Mouse (Mus musculus) E14TG2a.4 (cell line): ENCODE measurements at regions not wholly inside any gene's neighbourhood (a gene's known extent, or its start where the extent isn't known, plus 50 kb on each side); places are given as distances from the start of the nearest gene placed in this dataset.

Experiments used
- H3K27me3 ChIP-seq: 2 replicates; pipeline ENCODE4 v1.6.1; 2014; ENCODE audit warnings: low read length, control low read depth; ENCODE audit not compliant: insufficient read depth
- H3K36me3 ChIP-seq: 2 replicates; pipeline ENCODE4 v1.6.1; 2014; ENCODE audit warnings: low read length, control low read depth; ENCODE audit not compliant: insufficient read depth
- H3K4me1 ChIP-seq: replicated peaks from 2 replicates; pipeline ENCODE4 v1.6.1; 2014; ENCODE audit warnings: low read depth, low read length, control low read depth
- H3K4me3 ChIP-seq: replicated peaks from 2 replicates; pipeline ENCODE4 v1.5.1; 2014; ENCODE audit warnings: mild to moderate bottlenecking, low read length
- H3K9me3 ChIP-seq: 2 replicates; pipeline ENCODE4 v1.6.1; 2014; ENCODE audit warnings: low read length, control low read depth
- CTCF ChIP-seq: conservative IDR thresholded peaks from 2 replicates; pipeline ENCODE4 v1.5.1; 2014; ENCODE audit warnings: low read length
- NANOG ChIP-seq: IDR thresholded peaks from 2 replicates; pipeline ENCODE4 v1.6.1; 2014; ENCODE audit warnings: borderline replicate concordance, low read length, mixed read lengths
- POU5F1 ChIP-seq: IDR thresholded peaks from 2 replicates; pipeline ENCODE4 v1.6.1; 2014; ENCODE audit warnings: low read length, borderline replicate concordance

DNA sequence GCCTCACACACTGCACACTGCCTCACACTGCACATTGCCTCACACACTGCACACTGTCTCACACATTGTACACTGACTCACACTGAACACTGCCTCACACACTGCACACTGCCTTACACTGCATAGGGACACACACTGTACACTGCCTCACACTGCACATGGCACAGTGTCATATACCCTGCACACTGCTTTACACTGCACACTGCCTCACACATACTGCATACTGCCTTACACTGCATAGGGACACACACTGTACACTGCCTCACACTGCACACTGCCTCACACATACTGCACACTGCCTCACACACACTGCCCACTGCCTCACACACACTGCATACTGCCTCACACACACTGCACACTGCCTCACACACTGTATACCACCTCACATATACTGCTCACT, 76.8 kb upstream of the Eomes start:
- peaks cover 70% of the 10 kb centered on the region for H3K36me3 ChIP-seq
- H3K9me3 ChIP-seq = peaks cover 24% of the 10 kb centered on the region
- no peak overlapping the region for H3K4me3 ChIP-seq
- peaks cover 63% of the 10 kb centered on the region for H3K4me1 ChIP-seq
- TF ChIP-seq NANOG = no peak
- no peak for TF ChIP-seq CTCF
- no peak for TF ChIP-seq POU5F1
- H3K27me3 ChIP-seq = 0 out of 2 replicates have a peak, but pooled peaks cover 3% of the 10 kb centered on the region

DNA sequence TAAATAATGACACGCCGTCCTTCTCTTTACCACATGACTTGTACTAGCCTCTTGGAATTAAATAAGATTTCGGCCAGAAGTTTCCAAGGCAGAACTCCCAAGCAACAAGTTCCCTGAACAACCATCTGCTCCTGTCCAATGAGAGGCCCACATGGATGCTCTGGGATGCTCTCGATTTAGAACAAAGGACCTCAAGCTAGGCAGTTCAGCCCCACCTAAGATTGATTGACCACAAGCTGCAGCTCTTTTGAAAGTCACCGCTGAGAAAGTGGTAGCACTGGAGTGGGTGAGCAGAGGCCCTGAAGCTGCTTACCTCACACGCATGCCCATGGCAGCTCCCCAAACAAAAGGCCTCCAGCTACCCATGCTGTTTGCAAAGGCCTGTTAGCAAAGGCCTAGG, 73.1 kb upstream of the Eomes start:
- TF ChIP-seq NANOG (peak; percentile 70; the same call in 1 of the 2 replicates), CTCF (no peak)
- peaks cover 24% of the 10 kb centered on the region for H3K9me3 ChIP-seq
- peak overlapping the region; percentile 76 for H3K4me3 ChIP-seq
- H3K36me3 ChIP-seq = peaks cover 46% of the 10 kb centered on the region
- peaks cover 3% of the 10 kb centered on the region; the same call in 1 of the 2 replicates for H3K27me3 ChIP-seq
- peaks cover 52% of the 10 kb centered on the region for H3K4me1 ChIP-seq

DNA sequence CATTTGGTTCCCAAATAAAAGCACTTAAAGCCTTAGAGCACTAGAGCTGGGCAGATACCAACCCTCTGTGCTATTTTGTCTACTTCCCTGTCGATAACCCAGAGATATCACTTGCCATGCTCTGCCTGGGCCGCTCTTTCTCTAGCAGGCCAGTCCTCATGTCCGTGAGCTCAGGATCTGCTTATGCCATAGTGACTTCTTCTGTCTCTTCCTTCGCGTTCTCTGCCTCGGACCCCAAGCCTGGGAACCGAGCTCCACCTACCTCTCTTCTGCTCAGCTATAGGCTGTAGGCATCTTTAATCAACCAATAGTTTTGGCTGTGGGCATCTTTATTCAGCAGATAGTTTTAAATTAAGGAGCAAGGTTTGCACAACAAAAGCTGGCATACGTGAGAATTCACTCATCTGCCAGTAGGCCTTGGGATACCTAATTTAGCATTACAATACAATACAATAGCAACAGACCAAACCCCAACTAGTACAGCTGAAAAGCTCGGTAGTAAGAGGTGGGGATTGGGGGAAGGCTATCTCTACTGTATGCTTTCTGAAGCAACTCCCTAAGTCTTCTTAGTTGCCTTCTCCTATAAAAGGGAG, 72.0 kb upstream of the Eomes start:
- peaks cover 23% of the 10 kb centered on the region for H3K9me3 ChIP-seq
- peaks cover 40% of the 10 kb centered on the region for H3K4me1 ChIP-seq
- H3K4me3 ChIP-seq = peak overlapping the region; percentile 76
- TF ChIP-seq CTCF (no peak), POU5F1 (peak; percentile 65; the same call in 1 of the 2 replicates), NANOG (peak; percentile 51; the same call in 1 of the 2 replicates)
- H3K27me3 ChIP-seq = peaks cover 3% of the 10 kb centered on the region; the same call in 1 of the 2 replicates
- H3K36me3 ChIP-seq = peaks cover 35% of the 10 kb centered on the region

DNA sequence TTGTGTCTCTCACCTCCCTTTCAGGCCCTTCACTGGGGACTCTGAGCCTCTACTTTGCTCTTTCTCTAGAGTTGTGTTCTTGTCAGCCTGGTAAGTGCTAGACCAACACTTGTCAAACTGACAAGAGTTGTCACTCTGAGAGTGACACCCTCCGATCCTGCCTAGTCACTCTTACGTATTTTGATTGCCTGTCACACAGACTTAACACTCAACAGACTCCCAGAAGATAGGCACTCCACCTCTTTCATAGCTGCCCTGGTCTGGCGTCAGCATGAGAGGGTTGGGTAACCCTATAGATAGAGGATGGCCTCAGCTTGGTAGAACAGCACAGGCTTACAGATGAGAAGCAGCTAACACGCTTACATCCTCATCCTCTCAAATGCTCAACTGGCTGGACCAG, 62.0 kb upstream of the Eomes start:
- Histone ChIP-seq H3K9me3 (no peaks in the 10 kb centered on the region), H3K27me3 (peaks cover 20% of the 10 kb centered on the region; the same call in 1 of the 2 replicates), H3K36me3 (no peaks in the 10 kb centered on the region), H3K4me1 (no peaks in the 10 kb centered on the region), H3K4me3 (no peak overlapping the region)
- TF ChIP-seq POU5F1 = no peak
- TF ChIP-seq CTCF = no peak
- TF ChIP-seq NANOG = no peak

DNA sequence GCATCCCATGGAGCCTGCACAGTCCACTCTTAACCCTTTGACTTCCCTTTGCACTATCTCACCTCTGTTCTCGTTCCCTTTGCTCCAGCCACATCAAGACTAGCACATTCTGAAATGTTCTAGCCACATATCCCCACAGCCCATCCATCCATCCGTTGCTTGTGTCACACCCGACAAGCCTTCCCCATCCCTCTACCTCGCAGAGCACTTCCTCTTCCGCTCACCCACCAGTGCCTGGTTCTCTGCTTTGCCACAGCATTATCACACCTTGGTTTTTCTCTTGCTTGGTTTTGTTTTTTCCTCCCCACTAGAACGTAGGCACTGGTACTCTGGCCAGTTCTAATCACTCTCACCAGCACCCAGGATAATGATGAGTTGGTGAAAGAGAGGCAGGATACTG, 61.5 kb upstream of the Eomes start:
- H3K4me3 ChIP-seq = no peak overlapping the region
- H3K4me1 ChIP-seq = no peaks in the 10 kb centered on the region
- no peak for TF ChIP-seq CTCF
- TF ChIP-seq POU5F1 = no peak
- no peak for TF ChIP-seq NANOG

DNA sequence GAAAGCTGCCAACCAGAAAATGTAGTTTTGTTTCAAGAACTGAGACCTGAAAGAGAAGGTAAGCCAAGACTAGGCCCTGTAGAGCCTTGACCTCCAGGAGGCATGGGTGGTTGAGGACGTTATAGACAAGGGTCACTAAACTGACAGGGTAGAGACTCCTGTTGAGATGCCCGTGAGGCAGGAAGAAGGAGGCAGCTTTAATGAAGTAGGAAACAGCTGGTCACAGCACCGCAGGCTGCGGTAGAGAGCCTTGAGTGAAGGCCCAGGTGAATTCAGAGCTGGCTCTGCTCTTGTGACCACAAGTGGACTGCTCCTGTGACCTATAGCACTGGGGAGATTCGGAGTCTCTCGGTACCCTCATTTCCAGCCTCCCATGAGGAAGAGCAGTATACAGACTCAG, 53.7 kb upstream of the Eomes start:
- Histone ChIP-seq H3K4me1 (peaks cover 12% of the 10 kb centered on the region), H3K27me3 (peaks cover 34% of the 10 kb centered on the region), H3K36me3 (no peaks in the 10 kb centered on the region), H3K4me3 (no peak overlapping the region), H3K9me3 (no peaks in the 10 kb centered on the region)
- TF ChIP-seq CTCF (no peak), NANOG (no peak), POU5F1 (no peak)

More for the DNA sequence above, 61.5 kb upstream of the Eomes start:
- Histone ChIP-seq H3K36me3 (no peaks in the 10 kb centered on the region), H3K27me3 (peaks cover 20% of the 10 kb centered on the region; the same call in 1 of the 2 replicates), H3K9me3 (no peaks in the 10 kb centered on the region)
